Mouse (Mus musculus) cerebellum, postnatal 25 days (tissue): ENCODE data around the gene Etl4.
A peak's percentile ranks its signal among the peaks of the same experiment; 100 is the strongest.

Experiments
- DNase-seq, 2 experiments: peaks; one replicate each; pipeline ENCODE4 v3.0.0; 2021; ENCODE audit warnings: mixed read lengths in 2 of 2

Etl4 gene

DNA sequence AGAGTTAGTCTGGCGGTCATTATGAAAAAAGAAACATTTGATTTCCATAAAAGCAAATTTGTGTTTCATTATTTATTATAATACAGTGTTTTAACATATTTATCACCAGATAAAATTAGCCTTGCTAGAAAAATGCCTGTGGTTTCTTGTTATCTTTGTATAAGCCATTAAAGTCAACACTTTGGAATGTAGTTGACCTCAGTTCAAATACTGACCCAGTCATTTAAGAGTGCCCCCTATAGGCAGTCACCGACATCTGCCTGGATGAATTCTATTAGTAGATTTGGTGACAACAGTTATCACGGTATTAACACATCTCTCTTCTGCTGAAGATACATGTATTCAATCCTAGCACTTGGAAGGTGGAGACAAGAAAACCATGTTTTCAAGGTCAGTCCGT, 536.6 kb downstream of the Etl4 start:
- no peak for DNase-seq

DNA sequence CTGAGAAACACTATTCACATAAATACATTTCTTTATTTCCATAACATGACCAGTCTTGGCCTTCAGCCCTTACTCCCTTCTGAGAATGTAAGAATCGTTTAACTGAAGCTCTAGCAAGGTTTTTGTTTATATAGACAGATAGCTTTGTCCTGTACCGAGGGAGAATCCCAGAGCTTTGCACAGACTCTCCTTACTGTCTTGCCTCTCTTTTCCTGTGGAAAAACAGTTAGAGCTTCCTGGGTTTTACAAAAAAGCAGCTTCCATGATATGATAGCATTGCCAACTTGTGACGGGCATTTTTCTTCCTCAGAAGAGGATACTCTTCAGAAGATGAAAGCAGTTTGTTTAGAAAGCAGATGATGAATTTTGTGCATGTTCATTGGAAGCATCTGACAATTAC, 541.4 kb downstream of the Etl4 start:
- no peak for DNase-seq

DNA sequence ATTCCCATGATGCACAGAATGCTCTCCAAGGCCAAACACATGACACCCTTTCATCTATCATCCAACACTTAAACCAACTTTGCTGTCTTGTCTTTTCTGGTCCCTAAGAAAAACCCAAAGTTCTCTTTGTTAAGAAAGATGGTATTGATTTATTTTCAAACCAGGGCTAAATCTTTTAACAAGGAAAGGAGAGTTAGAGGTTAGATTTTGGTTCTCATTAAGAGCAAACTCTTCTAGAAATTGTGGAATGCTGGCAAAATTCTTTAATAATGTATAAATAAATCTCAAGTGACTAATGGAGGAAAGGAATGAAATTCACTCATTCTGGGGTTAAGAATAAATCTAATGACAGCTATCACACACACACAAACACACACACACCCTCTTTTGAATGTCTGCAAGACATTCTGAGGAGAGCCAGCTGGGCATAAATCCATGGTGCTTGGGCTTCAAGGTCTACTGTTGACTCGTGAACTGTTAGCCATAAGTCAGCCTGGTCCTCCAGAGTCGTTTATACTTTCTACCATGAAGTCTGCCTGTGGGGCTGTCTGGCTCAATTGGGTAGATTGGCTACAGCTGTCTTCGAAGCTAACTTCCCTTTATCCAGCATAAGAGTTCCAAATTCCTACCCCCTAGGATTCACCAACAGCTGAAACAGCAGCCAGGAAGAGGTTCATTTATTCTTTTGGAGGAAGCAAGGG, 544.1 kb downstream of the Etl4 start:
- DNase-seq, result no peak

DNA sequence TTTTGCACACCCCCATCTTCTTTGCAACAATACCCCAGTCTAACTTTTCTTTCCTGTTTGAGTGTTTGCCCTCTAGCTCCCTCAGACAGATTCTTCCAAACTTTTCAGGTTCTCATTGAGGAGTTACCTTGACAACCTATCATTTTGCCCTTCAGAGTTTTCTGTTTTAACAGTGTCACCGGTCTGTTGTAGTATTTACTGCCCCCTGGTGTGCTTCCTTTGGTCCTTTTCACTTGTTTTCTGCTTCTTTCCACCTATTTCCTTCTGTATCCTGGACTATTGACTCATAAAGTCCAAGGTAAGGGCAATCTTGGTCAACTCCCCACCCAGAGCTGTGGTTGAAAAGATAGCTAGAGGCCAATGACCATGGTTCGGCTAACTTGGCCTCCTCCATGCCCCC, 569.6 kb downstream of the Etl4 start:
- DNase-seq, result no peak

DNA sequence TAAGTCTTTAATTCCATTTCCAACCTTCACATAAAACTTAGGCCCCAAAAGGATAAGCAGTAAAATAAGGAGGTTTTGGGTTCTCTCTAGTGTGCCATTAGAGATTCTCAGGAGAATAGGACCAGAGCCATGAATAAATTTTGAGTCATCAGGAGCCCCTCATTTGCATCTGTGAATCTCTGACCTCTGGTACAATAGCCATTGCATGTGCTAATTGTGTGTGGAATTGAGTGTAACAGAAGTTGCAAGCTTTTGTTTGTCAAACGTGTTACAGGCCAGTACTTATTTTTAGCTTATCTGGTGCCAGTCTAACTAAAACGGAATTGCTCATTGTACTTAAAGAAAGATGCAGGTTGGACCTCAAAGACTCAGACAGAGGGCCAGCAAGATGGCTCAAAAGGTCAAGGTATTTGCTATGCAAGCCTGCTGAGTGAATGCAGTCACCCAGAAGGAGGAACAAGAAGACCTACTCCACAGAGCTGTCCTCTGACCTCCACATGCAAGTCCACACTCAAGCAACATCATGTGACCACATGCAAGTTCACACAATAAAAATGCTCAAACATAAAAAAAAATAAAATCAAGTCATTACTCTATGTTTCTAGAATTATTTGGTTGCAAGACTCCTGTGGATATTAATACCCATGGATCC, 576.7 kb downstream of the Etl4 start:
- DNase-seq, result no peak

DNA sequence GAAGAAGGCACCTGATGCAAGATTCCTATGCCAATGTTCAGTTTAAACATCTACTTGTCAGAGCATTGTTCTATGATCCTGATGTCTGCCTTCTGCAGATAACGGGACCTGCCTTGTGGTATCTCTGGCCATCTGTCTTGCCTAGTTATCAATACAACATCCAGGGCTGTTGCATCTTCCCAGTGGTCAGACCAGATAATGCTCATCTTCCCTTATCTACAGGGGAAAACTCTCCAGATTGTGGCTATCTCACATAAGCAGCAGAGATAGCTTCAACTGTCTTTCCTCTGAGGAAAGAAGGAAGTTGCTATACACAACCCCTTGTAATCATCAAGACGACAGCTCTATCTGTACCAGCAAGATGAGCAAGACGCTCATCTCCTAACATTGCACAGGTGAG, 579.5 kb downstream of the Etl4 start:
- DNase-seq, result no peak

DNA sequence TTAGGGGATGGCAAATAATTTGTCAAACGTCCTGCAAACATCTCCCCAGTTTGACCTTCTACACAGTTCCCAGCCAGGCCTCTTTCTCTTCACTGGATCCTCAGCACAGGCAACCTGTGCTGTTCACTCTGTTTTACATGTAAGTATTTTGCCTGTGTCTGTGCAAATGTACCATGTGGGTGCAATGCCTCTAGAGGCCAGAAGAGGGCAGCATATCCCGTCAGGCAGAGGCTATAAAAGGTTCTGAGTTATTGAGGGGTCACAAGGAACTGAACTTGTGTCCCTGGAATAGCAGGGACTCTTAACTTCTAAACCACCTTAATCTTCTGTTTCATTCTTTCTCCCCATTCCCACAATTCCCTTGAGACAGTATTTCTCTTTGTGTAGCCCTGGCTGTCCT, 582.5 kb downstream of the Etl4 start:
- no peak for DNase-seq

DNA sequence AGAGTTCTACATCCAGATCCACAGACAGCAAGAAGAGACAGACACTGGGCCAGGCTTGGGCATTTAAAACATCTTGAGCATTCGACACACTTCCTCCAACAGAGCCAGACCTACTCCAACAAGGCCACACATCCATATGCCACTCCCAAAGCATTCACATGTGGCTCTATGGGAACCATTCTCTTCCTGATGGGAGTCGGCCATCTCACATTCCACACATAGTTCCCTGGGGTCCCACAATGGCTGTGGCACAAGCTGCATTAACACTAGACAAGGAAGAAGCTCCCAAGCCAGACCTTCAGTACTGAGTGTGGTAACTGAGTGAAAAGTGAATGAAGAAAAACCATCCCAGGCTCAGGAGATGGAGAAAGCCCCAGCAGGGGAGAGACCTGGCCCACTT, 584.2 kb downstream of the Etl4 start:
- DNase-seq, result no peak

DNA sequence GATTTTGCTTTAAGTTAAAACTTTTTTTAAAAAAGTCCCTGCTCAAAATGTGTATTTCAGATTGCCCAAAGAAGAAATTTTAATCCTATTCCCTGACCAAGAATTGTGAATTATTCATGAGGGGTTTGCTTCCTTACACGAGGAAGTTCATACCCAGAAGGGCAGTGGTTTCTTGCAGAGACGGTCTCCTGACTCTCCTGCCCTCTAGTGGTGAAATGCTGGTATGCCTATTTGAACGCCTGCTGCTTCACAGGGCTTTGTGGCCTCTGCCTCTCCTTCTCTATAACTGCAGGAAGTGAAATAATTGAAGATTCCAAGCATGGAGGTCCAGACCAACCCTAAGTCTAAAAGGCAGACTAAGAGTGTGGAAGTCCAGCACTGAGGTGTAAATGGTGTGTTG, 585.1 kb downstream of the Etl4 start:
- peak; percentile 48 to 73 for DNase-seq

DNA sequence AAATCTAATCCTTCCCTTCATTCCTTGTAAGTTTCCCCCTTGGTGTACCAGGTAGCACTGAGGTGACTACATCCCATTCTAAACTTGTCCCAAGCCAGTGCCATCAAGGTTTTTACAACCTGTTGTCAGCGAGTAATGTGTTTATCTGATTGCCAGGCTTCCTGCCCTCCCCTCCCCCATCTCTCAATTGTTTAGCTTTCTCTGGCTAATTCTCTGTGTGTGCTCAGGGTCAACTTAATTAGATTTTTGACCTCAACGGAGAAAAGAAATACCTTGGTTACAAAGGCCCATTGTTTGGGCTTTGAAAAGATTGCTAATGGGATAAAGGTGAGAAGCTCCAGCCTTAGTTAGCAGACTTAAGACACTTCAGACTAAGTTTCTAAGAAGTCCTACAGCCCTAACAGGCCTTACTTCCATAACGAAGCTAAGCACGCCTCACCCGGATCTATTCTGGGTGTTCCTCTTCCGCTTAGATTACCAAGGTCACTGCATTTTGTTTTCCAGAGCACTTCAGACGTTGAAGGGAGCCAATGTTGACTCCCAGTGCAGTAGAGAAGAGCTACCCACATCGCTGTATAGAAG, 586.7 kb downstream of the Etl4 start:
- no peak for DNase-seq

DNA sequence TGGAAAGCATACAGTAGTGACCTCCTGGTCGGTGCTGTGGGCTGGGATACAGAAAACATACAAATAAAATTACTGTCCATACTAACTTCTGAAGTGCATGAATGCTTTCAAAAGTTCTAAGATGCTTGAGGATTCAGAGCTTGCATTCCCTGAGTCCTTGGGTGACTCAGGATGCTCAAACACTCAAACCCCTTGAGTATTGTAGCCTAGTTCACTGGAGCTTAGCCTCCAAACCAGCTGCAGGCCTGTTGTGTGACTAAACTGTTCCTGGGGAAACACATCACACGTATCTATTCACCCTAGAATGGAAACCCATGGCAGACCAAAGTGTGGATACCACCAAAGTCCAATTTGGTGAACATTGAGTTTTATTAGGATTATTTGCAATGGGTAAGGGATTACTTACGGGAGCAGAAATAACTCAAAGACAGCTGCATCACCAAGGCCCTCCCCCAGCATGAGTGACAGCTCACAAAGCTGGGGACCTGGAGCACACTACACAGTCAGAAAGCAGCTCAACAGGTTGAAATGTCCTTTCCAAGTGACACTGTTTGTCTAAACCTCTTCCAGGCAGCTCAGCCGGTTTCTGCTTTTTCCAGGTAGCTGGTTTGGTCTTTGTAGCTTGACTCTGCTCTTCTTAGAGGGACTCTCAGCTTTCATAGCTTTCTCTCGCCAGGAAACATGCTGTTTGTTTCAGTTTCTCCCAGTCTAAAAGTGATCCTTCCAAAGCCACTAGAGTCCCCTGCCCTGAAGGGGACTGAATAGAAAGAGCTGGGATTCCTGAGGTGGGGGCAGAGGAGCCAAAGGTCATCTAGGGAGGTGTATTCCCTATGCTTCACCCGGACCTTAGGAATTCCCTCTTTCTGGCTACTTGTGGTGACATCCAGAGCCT, 598.5 kb downstream of the Etl4 start:
- DNase-seq, result no peak

DNA sequence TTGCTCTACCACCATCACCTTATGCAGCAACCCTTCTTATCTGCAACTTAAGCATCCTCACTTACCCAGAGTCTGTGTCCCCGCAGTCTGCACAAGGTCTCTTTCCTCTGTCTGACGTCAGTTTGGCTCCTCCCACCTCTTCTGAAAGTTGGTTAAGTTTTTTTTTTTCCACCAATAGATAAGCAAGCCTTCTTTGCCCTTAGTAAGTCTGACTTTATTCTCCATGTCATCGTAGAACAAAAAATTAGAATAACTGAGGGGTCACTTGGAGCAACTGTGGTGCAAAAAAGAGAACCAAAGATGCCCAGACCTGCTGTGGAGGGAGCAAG, 599.1 kb downstream of the Etl4 start:
- DNase-seq, result no peak

DNA sequence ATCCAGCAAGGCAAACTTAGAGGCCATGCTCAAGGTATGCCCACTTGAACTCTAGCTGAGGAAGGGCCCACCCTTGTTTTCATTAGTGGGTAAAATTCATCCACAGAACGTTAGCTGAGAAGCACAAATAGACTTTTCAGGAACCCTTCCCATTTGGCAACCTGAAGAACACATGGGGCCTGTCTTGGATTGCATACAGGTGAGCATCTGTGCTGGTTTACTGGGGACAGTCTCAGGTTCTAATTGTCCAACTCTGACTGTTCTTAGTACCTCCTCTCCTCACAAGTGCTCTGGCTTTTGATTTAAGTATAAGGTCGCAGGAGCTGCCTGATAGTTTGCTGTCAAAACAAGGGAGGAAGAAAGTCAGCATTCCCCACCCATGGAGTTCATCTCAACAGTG, 600.5 kb downstream of the Etl4 start:
- peak; percentile 57 to 64 for DNase-seq

DNA sequence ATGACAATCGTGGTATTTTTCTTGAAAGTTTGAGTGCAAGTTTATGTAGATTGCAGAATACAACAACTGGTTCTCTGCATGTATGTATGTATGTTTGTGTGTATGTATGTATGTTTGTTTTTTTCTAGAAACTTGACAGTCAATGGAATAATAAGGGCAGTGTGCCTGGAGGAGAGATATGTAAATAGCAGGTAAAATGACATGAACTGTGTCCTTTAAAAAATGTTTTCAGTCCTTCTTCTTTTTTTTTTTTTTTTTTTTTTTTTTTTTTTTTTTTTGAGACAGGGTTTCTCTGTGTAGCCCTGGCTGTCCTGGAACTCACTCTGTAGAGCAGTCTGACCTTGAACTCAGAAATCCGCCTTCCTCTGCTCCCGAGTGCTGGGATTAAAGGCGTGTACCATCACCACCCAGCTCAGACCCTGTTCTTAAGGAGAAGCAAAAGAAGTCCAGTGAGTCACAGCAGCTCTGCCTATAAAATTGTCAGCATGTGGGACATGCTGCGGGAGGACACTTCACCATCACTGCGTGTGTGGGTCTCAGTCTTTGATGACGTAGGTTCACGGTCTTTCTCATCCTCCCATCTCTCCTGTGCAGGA, 606.8 kb downstream of the Etl4 start:
- no peak for DNase-seq

DNA sequence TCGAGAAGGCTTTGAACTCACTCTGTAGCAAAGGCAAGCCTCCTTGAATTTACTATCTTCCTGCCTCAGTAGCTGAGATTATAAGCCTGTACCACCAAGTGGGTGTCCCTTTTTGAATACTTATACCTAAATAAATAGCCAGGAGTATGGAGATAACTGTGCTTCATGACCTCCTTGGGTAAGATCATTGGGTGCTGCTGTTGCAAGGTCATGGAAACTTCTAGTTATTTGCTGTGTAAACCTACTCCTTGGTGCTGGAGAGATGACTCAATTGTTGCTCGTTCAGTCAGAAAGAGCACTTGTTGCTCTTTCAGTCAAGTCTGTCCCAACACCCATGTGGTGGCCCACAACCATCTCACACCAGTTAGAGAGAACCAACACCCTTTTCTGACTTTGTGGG, 608.3 kb downstream of the Etl4 start:
- DNase-seq, result no peak

DNA sequence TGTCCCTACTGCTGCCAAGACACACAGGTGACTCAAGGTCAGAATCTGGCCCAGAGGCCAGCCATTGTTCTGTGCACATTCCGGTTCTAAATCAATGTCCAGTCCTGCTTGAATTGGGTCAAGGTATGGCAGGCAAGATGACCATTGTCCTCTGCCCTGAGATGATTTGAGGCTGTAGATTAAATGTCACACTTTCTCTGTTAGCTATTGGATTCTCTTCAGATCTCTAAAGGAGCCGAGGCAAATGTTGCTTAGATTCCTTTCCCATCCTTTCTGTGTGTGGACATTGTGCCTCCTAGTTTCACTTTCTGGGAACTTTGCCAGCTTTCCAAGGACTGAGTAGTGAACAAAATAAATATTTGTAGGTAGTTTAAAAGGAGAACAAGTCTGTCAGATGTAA, 608.9 kb downstream of the Etl4 start:
- no peak for DNase-seq

DNA sequence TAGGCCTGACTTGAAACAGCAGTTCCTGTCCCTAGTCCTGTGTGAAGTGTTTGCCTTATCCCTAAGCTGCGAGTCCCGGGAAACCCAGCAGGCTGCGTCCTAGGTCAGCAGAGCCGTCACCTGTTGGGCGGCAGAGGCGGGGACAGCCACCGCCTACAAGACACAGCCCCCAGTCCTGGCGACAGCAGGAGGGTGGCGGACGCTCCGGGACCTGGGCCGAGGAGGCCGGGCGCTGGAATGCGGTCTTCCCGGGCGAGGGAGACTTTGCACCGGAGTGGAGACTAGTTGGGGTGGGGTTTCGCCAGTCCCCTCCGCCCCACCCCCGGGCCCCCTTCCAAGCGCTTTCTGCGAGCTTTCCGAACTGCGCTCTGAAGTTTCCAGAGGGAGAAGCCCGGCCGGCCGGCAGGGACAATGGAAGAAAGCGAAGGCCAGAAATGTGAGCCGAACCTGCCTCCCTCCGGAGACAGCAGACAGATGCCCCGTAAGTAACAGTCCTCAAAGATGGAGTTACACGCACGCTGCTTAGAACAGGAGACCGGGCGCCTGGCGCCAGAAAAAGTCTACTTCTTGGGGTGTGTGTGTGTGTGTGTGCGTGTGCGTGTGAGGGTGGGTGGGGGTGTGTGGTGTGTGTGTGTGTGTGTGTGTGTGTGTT, 610.0 kb downstream of the Etl4 start:
- peak; percentile 22 to 26 for DNase-seq

DNA sequence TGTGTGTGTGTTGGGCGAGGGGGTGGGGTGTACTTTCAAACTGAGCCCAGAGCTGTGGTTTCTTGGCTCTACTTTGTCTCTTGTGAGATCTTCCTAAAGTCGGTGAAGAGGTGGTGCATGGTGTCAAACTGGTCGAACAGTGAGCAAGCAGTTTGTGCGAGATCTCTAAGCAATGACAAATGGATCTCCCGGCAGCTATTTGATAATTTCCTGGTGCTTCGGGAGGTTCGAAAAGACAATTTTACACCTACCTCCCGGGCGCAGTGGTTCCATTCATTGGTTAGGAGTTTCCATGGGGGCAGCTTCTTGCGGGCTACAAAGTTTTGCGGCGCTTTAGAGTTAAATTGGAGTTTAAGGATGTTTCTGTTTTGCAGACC, 610.5 kb downstream of the Etl4 start:
- DNase-seq, result no peak

DNA sequence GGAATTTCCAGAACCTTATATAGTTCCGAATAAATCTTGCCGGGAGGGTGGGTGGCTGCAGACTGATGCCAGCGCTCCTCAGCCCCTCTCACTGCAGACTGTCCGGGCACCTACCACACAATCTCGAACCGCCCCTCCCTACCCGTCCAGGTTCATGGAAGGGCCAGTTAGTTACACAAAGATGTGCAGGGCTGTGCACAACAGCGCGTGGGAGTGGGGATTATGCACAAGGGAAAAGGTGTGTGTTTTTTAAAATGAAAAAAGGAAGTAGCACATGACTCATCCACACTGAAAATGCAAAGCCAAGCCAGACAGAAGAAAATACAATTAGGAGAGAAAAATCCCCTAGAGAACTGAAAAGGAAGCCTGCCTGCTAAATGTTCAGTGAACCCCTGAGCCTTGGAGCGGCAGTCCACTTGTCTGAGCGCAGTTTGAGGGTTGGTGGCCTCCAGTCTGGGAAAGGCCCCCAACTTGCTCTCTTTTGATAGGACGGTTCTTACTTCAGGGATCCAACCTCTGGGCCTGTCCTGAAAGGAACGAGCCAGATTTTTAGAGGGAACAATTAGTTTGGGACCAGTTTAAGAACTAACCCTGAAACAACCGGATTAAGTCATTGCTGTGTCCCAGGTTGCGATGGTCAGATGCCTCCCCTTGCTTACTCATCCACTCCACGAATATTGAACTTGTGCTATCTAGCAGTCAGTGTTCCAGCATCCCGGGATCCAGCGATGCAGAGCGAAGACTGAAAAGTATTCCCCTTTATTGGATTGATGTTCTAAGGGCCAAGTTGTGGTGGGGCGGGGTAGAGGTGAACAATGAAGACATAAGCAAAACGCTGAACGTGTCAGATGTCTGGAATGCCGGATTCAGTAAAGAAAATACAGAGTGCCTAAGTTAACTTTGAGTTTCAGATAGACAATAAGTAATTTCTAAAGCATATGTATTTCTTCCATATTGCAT, 611.3 kb downstream of the Etl4 start:
- no peak for DNase-seq

DNA sequence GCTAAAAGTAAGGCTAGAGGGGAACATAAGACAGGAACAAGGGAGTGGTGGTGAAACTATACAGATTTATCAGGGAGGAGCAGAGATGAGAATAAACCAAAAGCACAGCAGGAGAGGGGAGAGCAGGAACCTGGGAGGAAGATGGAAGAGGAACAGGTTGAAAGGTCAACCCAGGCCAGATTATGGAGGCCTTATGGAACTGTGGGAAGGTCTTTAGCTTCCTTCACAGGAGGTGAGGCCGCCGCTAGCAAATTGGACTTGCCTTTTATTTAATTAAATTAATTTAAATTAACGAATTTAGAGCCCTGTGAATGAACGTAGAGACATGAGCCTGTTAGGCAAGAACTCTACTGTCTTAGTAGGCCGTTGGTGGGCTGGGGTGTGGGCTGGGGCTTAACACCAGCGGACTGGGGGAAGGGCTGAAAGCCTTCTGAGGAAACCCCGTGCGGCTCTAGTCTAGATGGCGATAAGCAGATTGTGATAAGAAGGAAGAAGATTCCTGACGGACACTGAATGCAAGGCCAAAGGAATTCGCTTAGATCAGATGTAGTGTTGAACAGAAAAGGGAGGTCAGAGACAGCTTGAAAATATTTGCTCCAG, 612.2 kb downstream of the Etl4 start:
- DNase-seq, result no peak

DNA sequence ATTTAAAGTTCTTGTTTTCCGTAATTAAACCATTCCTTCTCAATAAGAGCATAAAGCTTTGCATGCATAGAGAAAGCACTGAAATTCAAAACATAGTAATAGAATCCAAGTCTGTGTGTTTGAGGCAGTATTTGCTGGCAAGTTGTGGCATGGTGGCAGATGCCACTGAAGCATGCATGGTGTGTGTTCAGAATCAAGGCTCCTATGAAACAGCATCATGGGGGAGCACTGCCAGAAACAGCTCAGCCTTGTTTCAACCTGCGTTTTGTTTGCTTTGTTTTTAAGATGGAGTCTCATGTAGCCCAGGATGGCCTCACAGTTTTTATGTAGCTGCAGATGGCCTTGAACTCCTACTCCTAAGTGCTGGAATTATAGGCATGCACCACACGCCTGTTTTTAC, 614.1 kb downstream of the Etl4 start:
- peak in 1 of 2 experiments; percentile 8 for DNase-seq
